Mouse (Mus musculus): ENCODE measurements around the gene Drosha.
A peak's percentile ranks its signal among the peaks of the same experiment; 100 is the strongest.
"Not testable (repeated sequence)": the region's sequence is repeated elsewhere in the genome, so short reads cannot be mapped to it uniquely, and the experiment has no call there.

Gene Drosha

DNA sequence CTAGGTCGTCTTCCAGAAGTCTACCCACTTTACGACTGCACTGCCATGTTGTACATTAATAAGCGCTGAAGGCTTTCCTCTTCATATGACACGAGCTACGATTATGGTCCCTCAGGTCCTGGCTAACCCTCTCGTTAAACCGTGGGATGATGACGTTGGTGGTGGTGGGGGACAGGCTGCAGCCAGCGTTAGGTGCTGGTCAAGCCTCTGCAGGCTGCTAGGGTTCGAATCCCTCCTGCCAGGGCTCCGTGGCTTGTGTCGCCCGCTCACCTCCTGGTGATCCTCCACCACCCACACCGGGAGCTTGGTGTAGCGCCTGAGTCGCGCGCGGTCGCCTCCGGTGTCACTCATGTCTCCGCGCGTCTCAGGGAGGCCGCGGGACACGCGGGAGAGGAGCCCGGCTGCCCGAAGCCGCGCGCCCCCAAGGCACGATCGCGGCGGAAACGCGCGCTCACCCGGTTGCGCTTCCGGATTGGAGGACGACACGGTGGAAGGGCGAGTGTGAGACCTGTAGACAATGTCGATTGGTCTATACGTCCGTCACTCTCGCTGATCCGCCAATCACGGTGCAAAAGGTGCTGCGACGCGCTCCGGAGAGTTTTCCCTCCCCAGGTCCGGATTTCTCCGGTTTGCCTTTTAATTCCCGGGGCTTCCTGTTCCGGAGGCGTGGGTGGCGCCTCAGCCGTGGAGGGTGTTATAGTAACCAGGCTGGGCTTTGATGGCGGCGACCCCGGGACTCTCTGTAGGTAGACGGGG, at the start of gene Drosha, which contains the start of gene 6030458C11Rik:
Gene Drosha (plus strand): TSS at position 619 of the 756 bp plus-strand sequence.
Gene 6030458C11Rik (minus strand): TSS at position 453 of the 756 bp plus-strand sequence.
- DNase-seq (ENCODE audit: low spot score) = peak; percentile 99

DNA sequence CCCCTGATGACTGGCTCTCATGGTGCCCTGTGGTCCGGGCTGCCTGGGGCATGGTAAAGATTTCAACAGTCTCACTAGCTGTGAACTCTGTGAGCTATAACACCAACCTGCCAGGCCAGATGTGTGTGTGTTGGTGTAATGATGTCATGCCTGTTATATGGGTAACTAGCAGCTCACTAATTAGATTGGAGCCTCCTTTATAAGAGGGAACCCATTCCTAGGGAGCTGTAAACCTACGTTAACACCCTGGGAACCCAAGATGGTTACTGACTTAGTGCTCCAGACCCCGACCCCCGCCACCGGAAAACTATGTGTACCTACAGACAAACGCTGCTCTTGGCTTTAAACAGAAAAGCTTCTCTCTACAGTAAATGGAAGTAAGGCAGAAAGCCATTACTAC, 43.3 kb upstream of the Drosha start:
- no peak for DNase-seq (ENCODE audit: low spot score)

DNA sequence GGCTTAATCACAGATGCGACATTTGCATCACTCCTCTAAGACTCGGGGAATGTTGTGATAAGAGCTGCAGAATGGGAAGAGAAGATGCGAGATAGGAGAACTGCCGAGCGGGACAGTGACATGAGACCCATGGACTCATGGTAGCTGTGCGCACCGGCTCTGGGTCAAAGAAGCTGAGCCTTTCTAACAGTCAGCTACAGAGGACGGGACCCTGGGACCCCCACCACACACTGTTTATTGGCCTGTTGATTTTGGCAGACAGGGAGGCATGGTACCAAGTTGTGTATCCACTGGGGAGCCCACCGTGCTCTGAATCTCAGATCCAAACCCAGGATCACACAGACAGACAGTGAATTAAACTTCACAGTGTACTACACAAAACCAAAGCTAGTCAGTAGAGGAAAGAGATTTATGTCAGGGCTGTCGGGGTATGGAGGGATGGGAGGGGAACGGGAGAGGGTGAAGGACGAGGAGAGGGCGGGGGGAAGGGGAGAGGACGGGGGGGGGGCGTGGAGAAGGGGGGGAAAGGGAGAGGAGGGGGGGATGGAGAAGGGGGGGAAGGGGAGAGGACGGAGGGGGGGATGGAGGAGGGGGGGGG, 42.8 kb upstream of the Drosha start:
- no peak for DNase-seq (ENCODE audit: low spot score)

DNA sequence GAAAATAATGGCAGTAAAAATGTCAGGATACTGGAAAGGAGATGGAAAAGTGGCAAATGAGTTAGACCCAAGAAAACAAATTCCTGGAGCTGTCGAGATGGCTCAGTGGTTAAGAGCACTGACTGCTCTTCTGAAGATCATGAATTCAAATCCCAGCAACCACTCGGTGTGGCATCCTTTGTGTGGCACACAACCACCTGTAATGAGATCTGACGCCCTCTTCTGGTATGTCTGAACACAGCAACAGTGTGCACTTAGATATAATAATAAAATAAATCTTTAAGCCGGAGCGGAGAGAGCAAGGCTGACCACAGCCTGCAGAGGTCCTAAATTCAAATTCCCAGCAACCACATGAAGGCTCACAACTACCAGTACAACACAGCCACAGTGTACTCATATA, 36.1 kb upstream of the Drosha start:
- DNase-seq (ENCODE audit: low spot score) = no peak

DNA sequence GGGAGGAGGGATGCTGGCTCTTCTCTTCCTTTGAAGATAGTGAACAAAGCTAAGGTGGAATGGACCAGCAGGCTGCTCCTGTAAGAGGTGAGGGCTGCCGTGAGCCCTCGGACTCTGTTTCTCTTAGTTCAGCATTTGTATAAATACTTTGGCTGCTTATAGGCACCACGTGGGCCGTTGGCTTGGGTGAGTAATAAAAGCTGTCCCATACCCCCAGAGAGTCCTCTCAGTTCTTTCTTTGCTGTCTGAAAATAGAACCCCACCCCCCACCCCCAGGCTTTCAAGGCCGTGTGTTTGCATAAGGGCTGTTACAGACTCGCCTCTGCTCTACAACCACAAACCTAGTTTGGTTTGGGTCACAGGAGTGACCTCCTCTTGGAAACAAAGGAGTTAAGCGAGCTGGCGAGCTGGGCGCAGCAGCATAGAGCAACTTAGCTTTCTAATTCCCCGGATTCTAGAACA, 35.2 kb upstream of the Drosha start:
- no peak for DNase-seq (ENCODE audit: low spot score)

DNA sequence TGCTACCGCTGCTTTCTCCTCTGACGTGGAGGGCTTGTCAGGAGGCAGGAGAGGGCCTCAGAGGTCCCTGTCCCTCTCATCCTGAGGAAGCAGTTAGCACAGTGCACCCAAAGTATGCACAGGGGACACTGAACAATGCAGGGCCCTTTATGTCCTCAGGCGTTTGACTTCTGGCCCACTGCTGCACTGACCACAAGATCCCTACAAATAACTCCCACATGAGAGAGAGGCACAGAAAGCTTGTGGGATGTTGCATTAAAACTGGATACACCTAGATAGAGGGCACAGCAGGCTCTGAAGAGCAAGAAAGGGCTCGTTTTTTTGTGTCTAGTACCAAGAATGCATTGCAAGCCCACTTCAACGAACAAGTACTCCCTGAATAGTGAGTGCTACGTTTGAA, 30.3 kb upstream of the Drosha start:
- no peak for DNase-seq (ENCODE audit: low spot score)

DNA sequence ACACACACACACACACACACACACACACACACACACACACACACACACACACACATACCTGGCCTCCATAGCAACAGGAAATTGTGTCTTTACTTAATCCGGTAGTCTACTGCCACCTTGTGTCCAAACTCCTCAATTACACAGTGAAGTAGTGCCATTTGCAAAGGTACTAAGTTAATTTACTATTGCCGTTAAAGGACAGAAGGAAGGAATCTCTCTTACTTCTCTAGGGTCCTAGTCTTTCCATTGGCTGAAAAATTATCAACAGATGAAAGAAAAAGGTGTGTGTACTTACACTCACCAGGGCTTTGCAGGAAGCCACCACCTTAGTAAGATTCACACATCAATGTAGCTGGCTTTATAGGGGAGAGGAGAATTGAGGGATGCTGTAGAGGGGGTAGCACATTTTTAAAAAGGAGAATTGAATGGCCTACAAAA, 29.1 kb upstream of the Drosha start:
- peak; percentile 73 for DNase-seq (ENCODE audit: low spot score)

DNA sequence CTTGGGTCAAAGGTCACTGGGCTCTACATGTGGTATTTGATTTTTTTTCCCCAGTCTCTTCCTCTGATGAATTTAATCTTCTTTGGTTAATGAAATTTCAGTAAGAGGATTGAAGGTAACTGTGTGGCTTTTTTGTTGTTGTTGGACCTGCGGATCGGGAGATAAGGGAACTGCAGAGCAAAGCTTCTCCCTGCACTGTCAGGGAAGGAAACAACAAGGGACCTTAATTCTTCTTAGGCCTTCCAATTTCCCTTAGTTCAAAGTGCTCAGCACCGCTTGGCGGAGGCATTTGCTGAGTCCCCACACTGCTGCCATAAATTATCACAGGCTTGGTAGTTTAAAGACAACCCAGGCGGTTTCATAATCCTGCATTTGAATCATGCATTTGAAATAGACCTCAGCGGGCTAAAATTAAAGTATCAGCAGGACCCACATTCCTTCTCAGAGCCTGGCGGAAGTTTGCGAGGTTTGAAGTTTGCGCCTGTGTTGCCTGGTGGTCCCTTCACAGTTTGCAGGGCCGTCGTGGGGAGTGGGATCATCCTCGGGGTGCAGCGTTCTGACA, 28.6 kb upstream of the Drosha start:
- no peak for DNase-seq (ENCODE audit: low spot score)

DNA sequence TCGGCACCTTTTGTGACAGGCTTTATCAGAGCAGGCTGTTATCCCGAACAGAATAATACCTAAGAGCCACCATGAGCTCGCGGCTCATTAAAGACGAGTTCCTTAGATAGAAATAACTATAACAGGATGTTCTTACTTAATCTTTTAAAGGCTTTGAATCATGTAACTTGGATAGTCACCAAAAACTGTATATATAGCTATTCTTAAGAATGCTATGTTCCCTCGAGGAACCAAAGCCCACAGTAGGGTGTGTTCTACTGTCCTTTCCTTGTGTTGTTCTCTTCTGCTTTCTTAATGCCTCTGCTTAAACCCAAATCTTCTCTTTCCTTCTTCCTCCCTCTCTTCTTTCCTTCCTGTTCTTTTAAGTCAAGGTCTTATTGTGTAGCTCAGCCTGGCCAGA, 26.6 kb upstream of the Drosha start:
- no peak for DNase-seq (ENCODE audit: low spot score)

DNA sequence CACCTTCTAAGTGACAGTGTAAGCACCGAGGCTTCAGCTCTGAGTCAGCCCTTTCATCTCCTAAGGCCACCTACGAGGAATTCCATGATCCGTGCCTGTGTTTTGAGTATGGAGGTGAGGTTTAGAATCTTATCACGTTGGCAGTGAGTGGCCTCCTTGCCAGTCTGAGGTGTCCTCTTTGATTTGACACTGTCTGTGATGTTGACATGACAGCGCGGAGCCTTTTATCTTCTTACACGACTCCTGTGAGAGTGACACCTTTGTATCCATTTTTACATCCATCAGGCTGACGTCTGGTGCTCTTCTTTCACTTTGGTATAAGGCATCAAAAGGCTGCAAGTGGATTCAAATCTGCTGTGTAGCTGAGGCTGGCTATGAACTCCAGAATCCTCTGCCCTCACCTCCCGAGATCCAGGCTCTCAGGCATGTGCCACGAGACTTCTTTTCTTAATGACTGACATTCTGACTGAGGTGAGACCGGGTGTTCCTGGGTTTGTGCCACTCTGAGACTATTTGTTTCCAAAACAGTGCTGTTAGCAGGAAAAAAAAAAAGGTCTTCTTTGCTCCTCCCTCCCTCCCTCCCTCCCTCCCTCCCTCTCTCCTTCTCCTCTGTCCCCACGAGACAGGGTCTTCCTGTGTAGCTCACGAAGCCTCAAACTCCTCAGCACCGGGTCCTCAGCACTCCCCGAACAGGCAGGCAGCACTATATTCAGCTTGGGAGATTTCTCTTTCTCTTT, 24.0 kb upstream of the Drosha start:
- no peak for DNase-seq (ENCODE audit: low spot score)

DNA sequence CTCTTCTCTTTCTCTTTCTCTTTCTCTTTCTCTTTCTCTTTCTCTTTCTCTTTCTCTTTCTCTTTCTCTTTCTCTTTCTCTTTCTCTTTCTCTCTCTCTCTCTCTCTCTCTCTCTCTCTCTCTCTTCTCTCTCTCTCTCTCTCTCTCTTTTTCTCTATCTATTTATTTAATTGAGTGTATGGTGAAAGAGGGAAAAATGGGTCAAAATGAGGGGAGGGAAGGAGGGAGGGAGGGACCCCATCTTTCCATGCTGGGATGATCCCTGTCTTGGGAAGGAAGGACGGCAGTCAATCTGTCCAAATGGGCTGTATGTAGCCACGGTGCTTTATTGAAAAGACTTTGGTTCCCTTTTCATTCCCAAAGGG, 23.5 kb upstream of the Drosha start:
- DNase-seq (ENCODE audit: low spot score) = not testable (repeated sequence)

DNA sequence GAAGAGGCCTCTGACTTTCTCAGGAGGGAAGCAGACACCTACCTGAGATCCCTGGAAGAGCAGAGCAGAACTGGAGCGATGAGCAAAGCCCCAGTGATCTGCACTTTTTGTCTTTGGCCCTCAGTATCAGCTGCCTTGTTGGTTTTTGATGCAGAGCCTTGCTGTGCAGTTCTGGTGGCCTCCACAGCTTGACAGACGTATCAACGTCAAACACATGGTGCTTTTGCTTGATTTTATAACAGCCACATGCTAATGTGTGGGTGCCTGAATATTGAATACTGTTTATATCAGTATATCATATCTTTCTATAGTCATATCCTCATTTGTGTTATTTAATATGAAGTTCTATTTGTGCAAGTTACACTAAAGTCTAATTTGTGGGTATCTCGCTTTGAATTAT, 19.5 kb upstream of the Drosha start:
- DNase-seq (ENCODE audit: low spot score) = no peak

DNA sequence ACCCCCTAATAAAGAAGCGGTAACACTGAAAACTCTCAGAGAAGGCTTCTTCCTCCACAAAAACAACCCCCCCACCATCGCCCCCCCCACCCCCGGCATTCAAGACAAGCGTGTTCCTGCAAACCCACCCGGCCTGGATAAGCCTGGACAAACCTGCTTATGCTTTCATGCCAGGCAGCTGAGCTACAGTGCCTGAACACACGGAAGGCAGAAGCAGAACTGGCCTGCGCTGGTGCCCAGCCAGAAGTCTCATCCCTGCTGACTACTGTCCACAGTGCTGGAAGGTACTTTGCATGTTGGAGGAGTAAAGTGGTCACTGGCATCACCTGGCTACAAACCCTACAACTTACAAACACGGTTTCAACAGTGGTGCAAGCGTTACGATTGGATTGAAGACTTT, 17.5 kb upstream of the Drosha start:
- DNase-seq (ENCODE audit: low spot score) = no peak

DNA sequence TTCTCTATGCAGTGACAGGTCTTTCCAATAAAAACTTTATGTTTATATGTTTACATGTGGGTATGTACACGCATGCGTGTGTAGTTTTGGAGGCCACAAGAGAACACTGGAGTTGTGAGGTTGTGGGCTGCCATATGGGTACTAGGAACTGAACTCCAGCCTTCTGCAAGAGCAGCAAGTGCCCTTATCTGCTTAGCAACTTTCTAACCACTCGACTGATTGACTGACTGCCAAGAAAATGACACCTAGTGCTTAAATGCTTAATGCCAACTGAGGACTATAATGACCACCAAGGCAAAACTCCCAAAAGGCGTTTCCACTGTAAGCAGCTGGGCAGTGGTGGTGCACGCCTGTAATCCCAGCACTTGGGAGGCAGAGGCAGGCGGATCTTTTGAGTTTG, 15.3 kb upstream of the Drosha start:
- DNase-seq (ENCODE audit: low spot score) = no peak

DNA sequence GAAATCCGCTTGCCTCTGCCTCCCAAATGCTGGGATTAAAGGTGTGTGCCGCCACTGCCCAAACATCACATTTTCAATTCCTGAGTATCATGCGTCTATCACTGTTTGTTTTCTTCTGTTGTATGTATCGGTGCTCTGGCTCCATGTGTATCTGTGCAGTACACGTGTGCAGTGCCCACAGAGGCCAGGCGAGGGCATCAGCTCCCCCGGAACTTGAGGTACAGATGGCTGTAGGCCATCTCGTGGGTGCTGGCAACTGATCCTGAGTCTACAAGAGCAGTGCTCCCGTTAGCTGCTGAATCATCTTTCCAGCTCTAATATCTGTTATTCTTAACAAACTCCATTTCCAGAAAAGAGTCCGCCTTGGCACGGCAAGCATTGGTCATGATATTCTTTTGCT, 12.0 kb upstream of the Drosha start:
- DNase-seq (ENCODE audit: low spot score) = no peak

DNA sequence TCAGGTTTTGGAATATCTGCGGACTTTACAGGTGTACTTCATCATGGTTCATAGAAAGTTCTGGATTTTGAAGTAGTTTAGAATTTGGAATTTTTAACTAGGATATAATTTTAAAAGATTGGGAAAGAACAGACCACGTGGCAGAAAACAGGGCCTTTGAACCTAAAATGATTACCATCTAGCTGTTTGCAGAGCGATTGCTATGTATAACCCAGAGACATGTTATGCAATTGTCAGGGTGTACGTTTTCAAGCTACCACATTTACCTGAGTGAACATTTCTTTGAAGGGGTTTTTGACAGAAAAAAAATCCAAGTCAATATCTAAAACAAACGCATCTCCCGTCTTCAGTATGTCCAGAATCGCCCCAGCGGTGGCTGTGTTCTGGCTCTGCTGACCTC, 7.0 kb upstream of the Drosha start:
- no peak for DNase-seq (ENCODE audit: low spot score)

DNA sequence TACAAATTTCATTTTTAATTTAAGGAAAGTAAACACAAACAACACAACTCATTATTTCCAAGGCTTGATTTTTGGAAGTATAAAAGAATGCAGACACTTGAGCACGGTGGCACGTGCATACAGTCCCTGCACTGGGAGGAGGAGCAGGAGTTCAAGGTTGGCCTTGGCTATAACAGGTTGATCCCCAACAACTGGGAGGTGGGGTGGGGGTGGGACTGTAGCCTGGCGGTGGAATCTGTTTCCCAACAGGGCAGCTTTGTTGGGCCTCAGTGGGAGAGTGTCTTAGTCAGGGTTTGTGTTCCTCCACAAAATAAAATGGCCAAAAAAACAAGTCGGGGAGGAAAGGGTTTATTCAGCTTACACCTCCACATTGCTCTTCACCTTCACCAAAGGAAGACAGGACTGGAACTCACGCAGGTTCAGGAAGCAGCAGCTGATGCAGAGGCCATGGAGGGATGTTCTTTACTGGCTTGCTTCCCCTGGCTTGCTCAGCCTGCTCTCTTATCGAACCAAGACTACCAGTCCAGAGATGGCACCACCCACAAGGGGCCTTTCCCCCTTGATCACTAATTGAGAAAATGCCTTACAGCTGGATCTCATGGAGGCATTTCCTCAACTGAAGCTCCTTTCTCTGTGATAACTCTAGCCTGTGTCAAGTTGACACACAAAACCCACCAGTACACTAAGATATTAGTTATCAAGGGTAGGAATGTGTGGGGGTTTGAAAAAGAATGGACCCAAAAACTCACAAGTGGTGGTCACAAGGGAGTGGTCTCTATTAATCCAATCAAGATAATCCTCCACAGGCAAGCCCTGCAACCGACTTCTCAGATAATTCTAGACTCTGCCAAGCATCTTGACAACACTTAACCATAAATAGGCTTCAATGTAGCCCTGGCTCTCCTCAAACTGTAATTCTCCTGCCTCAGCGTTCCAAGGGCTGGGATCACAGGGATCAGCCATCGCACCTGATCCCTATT, 1.9 kb upstream of the Drosha start:
- DNase-seq (ENCODE audit: low spot score) = no peak

DNA sequence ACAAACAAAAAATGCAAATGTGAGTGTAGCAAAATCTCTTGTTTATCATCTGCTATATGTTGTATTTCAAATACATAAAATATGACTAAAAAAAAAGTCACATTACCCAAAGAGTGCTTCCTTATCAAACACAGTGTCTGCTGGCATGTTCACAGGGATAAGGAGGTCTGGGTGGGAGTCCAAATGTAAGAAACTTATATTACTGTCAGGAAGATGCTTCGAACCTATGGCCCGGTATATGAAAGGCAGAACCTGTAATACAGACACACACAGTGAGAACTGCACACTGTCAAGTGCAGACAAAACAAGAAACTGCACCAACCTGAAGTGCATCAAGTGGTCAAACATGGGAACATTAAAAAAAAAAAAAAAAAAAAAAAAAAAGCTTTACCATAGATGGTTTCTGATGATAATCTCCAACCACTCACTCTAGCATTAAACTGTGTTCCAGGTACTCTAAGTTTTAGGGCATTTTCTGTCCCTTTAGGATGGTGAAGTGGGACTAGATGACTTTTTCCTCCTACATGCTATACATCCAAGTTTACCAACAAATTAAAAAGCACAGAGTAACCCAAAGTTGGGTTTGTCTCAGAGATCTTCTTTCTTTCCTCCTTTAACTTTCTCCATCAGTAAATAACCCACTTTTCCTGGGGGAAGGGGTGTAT, 1.0 kb upstream of the Drosha start:
- DNase-seq (ENCODE audit: low spot score) = no peak

DNA sequence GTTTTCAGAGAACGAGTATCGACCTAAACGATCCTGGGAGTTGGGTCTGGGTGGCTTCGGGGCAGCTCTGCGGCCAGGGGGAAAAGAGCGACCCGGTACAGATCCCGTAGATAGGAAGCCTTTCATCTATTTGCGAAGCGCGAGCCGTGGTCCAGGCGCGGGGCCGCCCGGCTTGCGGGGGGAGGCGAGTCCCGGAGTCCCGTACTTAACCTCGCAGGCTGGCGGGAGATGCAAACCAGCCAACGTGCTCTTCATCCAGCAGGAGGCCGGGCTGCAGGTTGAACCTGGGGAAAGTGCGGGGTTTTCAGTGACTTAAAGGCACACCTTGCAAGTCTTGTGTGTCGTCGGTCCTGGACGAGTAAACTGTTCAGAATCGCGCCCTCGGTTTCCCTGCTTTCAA, 350 bp downstream of the Drosha start:
- peak; percentile 4 for DNase-seq (ENCODE audit: low spot score)

DNA sequence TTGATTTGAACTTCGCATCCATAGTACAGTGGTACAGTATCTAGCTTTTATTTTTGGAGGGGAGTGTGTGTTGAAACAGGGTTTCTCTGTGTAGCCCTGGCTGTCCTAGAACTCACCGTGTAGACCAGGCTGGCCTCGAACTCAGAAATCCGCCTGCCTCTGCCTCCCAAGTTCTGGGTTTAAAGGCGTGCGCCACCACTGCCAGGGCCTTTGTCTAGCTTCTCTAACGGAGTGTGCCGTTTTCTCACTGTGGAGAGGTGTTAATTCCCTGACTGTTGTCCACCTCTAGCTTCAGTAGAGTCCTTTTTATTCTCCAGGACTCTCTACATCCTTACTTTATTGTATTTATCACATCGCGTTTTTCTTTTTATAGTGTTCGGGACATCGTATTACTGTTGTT, 793 bp downstream of the Drosha start:
- no peak for DNase-seq (ENCODE audit: low spot score)

DNA sequence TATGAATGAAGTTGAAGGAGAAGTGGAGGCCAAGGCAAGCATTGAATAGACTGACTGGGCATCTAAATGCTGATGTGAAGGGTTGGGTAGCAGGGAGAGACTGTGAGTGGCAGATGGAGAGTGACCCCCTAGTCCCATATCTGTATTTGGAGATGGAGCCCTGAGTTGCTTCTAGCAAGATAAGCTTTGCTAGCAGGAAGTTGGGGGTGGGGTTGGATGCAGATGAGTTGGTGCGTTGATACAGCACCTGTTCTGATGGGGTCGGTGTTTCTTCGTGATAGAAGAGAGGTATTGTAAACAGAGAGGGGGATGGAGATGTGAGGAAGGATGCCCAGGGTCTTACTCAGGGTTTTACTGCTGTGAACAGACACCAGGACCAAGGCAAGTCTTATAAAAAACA, 5.3 kb downstream of the Drosha start:
- DNase-seq (ENCODE audit: low spot score) = no peak

Measured in lung, postnatal 25 days (tissue).